Mouse (Mus musculus): ENCODE data around the gene Stk39. TPM values are rescaled to one million over a fixed set of nuclear protein-coding genes. Genes with fewer than 3 reads are reported as not detected.
A peak's percentile ranks its signal among the peaks of the same experiment; 100 is the strongest.

The Stk39 gene
- polyA plus RNA-seq, 1 experiment from 2014 or later, result 35.8 TPM

DNA sequence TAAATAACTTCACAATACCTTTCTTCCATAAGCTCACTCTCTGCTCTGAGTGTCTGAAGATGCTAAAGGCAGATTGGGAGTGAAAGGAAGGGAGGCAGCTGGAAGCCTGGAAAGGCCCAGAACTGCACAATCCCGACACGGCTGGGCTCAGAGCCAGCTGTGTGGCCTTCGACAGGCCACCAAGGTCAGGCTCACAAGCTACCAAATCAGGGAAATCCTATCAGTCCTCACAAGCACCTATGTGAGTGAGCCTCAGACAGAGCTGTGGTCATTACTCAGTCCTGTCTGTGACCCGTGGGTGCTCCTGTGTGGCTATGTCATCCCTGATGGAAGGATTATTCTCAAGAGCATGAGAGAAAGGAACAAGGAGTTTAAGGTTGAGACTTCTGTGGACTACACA is 19.7 kb downstream of the Stk39 start:
- no peak overlapping the region for H3K9ac ChIP-seq
- H3K36me3 ChIP-seq, result no peaks in the 10 kb centered on the region
- ATAC-seq (ENCODE audit: low read depth), result no peak
- H3K4me1 ChIP-seq (replicated peaks), result no peaks in the 10 kb centered on the region; the same call in 1 of the 2 replicates
- no peak overlapping the region for H3K4me3 ChIP-seq
- no peaks in the 10 kb centered on the region for H3K27me3 ChIP-seq
- H3K27ac ChIP-seq (replicated peaks), result no peak overlapping the region
- 90% methylated on average over 4 of the region's 4 CpGs for WGBS
- no peak overlapping the region for H3K4me2 ChIP-seq
- H3K9me3 ChIP-seq, result no peaks in the 10 kb centered on the region

DNA sequence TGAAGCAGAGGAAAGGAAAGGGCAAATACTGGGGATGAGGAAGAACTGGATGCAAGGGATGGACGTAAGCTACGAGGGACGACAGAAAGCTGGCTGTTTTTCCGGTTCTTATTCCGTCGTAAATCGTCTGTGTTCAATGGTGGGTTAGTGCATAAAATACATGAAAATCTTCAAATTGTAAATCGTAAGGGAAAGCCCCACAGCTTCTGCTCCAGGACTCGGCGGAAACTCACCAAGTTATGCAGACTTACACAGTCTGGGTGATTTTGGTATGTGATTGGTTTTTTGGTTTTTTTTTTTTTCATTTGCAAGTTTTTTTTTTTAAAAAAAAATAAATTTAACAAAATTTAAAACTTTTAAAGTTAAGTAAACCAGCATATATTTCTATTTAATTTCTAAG is 24.0 kb downstream of the Stk39 start:
- no peaks in the 10 kb centered on the region for H3K27me3 ChIP-seq
- H3K9ac ChIP-seq, result no peak overlapping the region
- ATAC-seq (ENCODE audit: low read depth), result no peak
- H3K9me3 ChIP-seq, result no peaks in the 10 kb centered on the region
- no peak overlapping the region for H3K27ac ChIP-seq (replicated peaks)
- no peaks in the 10 kb centered on the region; the same call in 1 of the 2 replicates for H3K4me1 ChIP-seq (replicated peaks)
- 73% methylated on average over 10 of the region's 10 CpGs for WGBS
- no peak overlapping the region for H3K4me3 ChIP-seq
- H3K4me2 ChIP-seq, result no peak overlapping the region
- peaks cover 5% of the 10 kb centered on the region; the same call in 1 of the 2 replicates for H3K36me3 ChIP-seq

DNA sequence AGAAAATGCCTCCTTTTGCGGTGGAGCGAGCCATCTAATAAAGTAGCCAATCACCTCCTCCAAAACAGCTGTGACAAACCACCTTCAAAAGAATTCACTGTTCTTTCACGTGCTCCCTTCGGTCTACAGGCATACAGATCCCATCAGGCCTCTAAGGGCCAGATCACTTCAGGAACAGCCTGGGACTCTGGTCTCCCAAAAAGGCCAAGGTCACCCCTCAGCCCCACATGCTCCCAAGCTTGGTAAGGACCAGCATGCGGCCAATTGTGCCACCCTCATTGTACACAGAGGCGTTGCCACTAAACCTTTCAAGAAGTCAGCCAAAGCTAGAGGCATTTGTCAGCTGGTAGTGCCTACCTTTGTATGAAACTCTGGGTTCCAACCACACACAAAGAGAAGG is 28.9 kb downstream of the Stk39 start:
- Histone ChIP-seq H3K27me3 (no peaks in the 10 kb centered on the region), H3K36me3 (peaks cover 5% of the 10 kb centered on the region; the same call in 1 of the 2 replicates), H3K27ac (replicated peaks) (no peak overlapping the region), H3K9me3 (no peaks in the 10 kb centered on the region), H3K4me2 (no peak overlapping the region), H3K4me1 (replicated peaks) (peaks cover 8% of the 10 kb centered on the region), H3K9ac (no peak overlapping the region), H3K4me3 (no peak overlapping the region)
- 69% methylated on average over 6 of the region's 6 CpGs for WGBS
- ATAC-seq (ENCODE audit: low read depth), result no peak

DNA sequence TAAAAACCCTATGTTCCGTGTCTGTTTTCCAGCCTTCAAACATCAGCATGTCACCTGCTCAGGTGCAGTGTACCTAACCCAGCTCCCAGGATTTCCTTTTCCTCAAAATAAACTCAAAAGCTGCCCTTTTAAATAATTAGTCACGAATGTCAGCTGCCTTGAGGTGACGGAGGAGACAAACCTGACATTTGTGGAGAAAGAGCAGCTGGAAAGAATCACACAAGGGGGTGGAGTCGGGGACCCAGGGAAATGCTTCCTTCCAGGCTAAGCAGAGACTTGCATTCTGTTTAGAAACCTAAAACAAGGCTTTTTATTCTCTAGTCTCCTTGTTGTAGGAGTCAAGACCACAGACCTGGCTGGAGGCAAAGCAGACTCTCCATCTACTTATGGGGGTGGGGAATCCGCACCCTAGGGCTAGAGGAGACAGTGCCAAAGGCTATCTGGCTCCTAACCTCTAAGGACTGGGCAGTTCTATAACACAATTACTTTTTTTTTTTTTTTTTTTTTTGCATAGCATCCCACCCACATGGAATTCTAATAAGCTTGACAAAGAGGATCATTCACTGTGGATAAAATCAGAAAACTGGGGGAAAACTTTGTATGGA is 29.9 kb downstream of the Stk39 start:
- no peaks in the 10 kb centered on the region for H3K27me3 ChIP-seq
- no peak overlapping the region for H3K27ac ChIP-seq (replicated peaks)
- WGBS, result 75% methylated on average over 5 of the region's 5 CpGs
- H3K4me2 ChIP-seq, result no peak overlapping the region
- H3K9ac ChIP-seq, result no peak overlapping the region
- ATAC-seq (ENCODE audit: low read depth), result no peak
- H3K9me3 ChIP-seq, result no peaks in the 10 kb centered on the region
- H3K4me1 ChIP-seq (replicated peaks), result peaks cover 8% of the 10 kb centered on the region
- peaks cover 8% of the 10 kb centered on the region; the same call in 1 of the 2 replicates for H3K36me3 ChIP-seq
- no peak overlapping the region for H3K4me3 ChIP-seq

DNA sequence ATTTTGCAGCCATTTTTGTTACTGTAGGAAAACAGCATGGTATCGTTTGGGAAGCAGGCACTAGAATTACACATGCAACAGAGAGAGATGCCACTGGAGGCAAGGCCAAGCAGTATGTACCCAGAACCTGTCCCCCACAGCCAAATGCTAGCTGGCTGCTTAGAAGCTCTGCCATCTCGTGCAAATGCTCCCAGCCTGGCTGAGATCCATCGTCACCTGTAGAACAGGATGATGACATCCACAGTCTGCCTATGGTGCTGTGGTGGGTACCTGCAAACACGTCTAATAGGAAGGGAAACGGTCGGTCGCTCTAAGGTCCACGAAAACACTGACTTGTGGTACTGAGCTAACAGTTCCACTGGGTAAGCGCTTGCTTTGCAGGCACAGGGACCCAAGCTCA is 32.5 kb downstream of the Stk39 start:
- H3K36me3 ChIP-seq, result 0 out of 2 replicates have a peak, but pooled peaks cover 4% of the 10 kb centered on the region
- 92% methylated on average over 9 of the region's 9 CpGs for WGBS
- peaks cover 28% of the 10 kb centered on the region for H3K4me1 ChIP-seq (replicated peaks)
- H3K27me3 ChIP-seq, result no peaks in the 10 kb centered on the region
- no peak overlapping the region for H3K4me3 ChIP-seq
- no peak for ATAC-seq (ENCODE audit: low read depth)
- no peak overlapping the region for H3K4me2 ChIP-seq
- H3K9ac ChIP-seq, result no peak overlapping the region
- no peaks in the 10 kb centered on the region for H3K9me3 ChIP-seq
- H3K27ac ChIP-seq (replicated peaks), result no peak overlapping the region

DNA sequence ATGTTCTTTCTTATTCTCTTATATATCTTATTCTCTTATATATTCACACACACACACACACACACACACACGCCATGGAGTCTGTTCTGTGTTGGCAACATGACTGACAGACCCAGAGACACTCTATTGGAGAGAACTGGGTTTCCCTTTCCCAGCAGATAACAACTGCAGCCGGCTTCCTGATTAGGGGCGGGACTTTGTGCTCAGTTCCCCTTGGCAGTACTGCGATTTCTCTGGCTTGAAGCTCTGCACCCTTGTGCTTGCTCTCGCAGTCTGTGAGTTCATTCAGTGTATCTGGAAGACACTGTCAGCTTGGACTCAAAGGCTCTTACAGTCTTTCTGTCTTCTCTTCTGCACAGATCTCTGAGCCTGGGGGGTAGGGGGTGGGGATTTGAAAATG is 34.1 kb downstream of the Stk39 start:
- no peak for ATAC-seq (ENCODE audit: low read depth)
- H3K9me3 ChIP-seq, result no peaks in the 10 kb centered on the region
- peaks cover 40% of the 10 kb centered on the region for H3K4me1 ChIP-seq (replicated peaks)
- 68% methylated on average over 5 of the region's 5 CpGs for WGBS
- no peak overlapping the region for H3K4me3 ChIP-seq
- H3K27ac ChIP-seq (replicated peaks), result no peak overlapping the region
- no peak overlapping the region for H3K9ac ChIP-seq
- no peak overlapping the region for H3K4me2 ChIP-seq
- 0 out of 2 replicates have a peak, but pooled peaks cover 4% of the 10 kb centered on the region for H3K36me3 ChIP-seq
- no peaks in the 10 kb centered on the region for H3K27me3 ChIP-seq

DNA sequence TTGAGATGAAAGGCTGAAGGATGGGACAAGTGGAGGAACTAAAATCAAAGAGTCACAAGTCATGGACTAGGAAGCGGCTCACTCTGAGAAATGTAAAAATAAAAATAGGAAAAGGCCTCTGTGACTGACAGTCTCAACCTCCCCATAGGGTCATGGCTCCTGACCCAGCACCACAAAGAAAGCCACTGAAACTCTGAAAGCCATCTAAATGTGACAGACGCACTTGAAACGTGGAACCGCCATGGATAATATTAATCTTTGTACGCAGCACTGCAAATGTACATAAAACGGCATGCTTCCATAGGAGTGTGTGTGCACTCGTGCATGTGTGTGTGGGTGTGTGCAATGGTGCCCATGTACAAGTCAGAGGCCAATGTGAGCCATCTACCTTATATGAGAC is 34.9 kb downstream of the Stk39 start:
- Histone ChIP-seq H3K36me3 (0 out of 2 replicates have a peak, but pooled peaks cover 4% of the 10 kb centered on the region), H3K4me1 (replicated peaks) (peaks cover 36% of the 10 kb centered on the region), H3K9me3 (no peaks in the 10 kb centered on the region), H3K9ac (no peak overlapping the region), H3K27ac (replicated peaks) (no peak overlapping the region), H3K27me3 (no peaks in the 10 kb centered on the region), H3K4me3 (no peak overlapping the region), H3K4me2 (no peak overlapping the region)
- no peak for ATAC-seq (ENCODE audit: low read depth)
- WGBS, result 86% methylated on average over 7 of the region's 7 CpGs

DNA sequence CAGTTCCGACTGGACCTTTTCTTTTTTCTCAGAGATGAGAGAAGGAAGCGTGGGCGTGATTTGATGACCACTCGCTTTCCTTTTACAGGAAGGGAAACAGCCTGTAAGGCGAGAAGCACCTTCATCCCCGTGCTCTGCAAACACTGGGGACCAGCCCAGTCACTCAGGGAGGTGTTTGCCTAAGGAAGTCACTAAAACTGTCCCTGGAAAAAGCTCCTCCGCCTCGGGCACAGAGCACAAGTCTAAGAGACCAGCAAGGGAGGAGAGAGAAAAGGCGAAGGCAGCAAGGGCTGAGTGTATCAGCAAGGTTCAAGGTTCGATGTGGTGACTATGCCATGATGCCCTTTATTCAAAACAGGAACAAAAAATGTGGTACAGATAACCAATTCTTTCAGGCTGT is 35.8 kb downstream of the Stk39 start:
- Histone ChIP-seq H3K27me3 (no peaks in the 10 kb centered on the region), H3K4me1 (replicated peaks) (peaks cover 32% of the 10 kb centered on the region), H3K4me3 (no peak overlapping the region), H3K36me3 (0 out of 2 replicates have a peak, but pooled peaks cover 4% of the 10 kb centered on the region), H3K9me3 (no peaks in the 10 kb centered on the region), H3K27ac (replicated peaks) (no peak overlapping the region), H3K4me2 (peak overlapping the region; percentile 25), H3K9ac (no peak overlapping the region)
- WGBS, result 50% methylated on average over 10 of the region's 10 CpGs
- no peak for ATAC-seq (ENCODE audit: low read depth)

DNA sequence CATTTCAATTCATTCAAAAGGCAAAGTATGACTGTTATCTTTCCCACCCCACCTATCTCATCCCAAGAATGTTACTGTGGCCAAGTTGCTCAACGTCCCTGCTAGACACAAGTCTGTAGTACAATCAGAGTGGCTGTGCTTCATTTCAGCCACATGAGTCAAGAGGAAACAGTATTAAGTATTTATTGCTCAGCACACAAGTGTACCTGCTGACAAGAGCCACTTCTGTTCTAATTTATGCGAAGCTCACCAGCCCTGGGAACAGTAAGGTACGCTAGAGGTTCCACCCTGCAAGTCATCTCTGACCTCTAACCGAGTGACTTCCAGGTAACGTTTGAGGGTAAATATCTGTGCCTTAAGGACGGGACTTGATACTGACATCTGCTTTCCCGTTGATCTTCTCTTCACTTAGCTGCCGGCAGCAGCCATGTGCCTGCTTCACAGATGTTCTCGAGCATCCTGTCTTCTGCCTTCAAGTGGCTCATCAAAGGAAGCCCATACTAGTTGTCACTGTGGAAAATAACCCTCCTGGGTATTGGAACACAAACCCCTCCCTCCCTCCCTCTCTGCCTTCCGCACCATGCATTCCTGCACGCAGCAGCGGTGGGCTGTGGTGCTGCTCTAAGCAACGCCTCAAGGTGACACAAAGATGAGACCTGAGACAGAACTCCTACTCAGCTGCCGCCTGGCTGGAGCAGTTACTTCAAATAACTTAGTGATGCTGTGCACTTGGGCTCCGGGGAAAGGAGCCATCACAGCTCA is 36.4 kb downstream of the Stk39 start:
- WGBS, result 22% methylated on average over 15 of the region's 15 CpGs
- 0 out of 2 replicates have a peak, but pooled peaks cover 4% of the 10 kb centered on the region for H3K36me3 ChIP-seq
- no peak overlapping the region for H3K4me3 ChIP-seq
- H3K4me1 ChIP-seq (replicated peaks), result peaks cover 32% of the 10 kb centered on the region
- ATAC-seq (ENCODE audit: low read depth), result no peak; the same call in 1 of the 2 replicates
- H3K9me3 ChIP-seq, result no peaks in the 10 kb centered on the region
- no peak overlapping the region for H3K27ac ChIP-seq (replicated peaks)
- peak overlapping the region; percentile 25 for H3K4me2 ChIP-seq
- no peak overlapping the region for H3K9ac ChIP-seq
- no peaks in the 10 kb centered on the region for H3K27me3 ChIP-seq

DNA sequence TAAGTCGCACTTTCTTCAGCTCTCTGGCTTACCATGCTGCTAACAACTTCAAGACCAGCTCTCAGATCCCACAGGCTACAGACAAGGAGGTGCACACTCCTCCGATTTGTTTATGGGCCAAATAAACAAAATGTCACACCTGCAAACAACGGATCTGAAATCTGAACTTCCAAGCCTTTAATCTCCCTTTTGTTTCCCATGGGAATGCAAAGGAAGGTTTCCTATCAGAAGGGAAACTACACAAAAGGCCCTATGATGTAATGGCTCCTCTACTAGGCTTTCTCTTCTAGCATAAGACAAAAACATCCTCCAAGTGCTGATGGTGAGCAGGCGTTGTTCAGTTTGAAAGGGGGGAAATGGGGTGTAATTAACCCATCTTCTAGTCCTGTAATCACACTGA is 37.1 kb downstream of the Stk39 start:
- H3K9ac ChIP-seq, result no peak overlapping the region
- H3K4me1 ChIP-seq (replicated peaks), result peaks cover 32% of the 10 kb centered on the region
- H3K4me3 ChIP-seq, result no peak overlapping the region
- H3K36me3 ChIP-seq, result 0 out of 2 replicates have a peak, but pooled peaks cover 4% of the 10 kb centered on the region
- H3K4me2 ChIP-seq, result no peak overlapping the region
- no peak overlapping the region for H3K27ac ChIP-seq (replicated peaks)
- no peaks in the 10 kb centered on the region for H3K9me3 ChIP-seq
- ATAC-seq (ENCODE audit: low read depth), result no peak
- 19% methylated on average over 4 of the region's 4 CpGs for WGBS
- H3K27me3 ChIP-seq, result no peaks in the 10 kb centered on the region

DNA sequence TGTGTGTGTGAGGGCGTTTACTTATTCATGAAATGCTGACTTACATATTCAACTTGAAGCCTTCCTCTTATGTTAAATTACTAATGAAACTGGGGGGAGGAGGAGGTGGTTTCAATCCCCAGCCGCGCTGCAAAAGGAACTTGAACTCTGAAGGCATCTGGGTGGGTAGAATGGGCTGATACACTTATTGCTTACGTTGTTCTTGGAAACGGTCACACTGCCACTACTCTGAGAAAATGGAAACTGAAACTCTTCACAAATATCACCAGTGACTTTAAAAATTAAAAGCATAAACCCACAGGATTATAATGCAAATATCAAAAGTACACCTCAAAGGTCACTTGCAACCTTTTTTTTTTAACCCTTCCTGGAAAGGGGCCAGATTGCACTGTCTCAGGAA is 37.5 kb downstream of the Stk39 start:
- ATAC-seq (ENCODE audit: low read depth), result no peak
- no peaks in the 10 kb centered on the region for H3K27me3 ChIP-seq
- WGBS, result 50% methylated on average over 5 of the region's 5 CpGs

DNA sequence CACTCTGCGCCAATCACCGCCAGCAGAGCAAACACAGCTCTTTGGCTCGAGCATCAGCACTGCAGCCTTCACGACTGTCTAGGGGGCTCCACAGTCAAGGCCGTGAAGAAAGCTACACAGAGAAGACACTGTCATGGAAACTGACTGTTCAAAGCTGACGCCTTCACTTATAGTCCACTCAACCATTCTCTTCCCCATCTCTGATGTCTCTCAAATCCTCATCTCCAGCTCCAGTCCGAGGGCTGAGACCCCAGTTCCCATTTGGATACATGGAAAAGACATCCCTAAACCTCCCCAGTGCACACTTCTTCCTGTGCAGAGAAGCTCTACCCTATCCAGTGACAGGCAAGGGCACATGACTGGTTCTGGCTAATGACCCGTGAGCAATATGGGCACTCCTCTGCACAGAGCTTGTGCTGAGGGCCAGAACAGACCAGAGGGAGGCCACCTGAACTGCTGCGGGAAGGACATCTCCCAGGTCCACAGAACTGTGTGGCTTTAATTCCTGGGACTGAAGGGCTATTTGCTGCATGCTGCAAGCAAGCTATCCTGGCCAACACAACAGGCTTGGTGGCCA is 38.2 kb downstream of the Stk39 start:
- ATAC-seq (ENCODE audit: low read depth), result no peak
- no peak overlapping the region for H3K9ac ChIP-seq
- 79% methylated on average over 9 of the region's 9 CpGs for WGBS

More for the DNA sequence above, 37.5 kb downstream of the Stk39 start:
- H3K9me3 ChIP-seq, result no peaks in the 10 kb centered on the region
- no peak overlapping the region for H3K4me2 ChIP-seq
- no peak overlapping the region for H3K9ac ChIP-seq
- H3K4me3 ChIP-seq, result no peak overlapping the region
- H3K4me1 ChIP-seq (replicated peaks), result peaks cover 32% of the 10 kb centered on the region
- H3K27ac ChIP-seq (replicated peaks), result no peak overlapping the region
- H3K36me3 ChIP-seq, result 0 out of 2 replicates have a peak, but pooled peaks cover 4% of the 10 kb centered on the region

More for the DNA sequence above, 38.2 kb downstream of the Stk39 start:
- peaks cover 32% of the 10 kb centered on the region for H3K4me1 ChIP-seq (replicated peaks)
- no peak overlapping the region for H3K4me3 ChIP-seq
- H3K4me2 ChIP-seq, result no peak overlapping the region
- H3K9me3 ChIP-seq, result no peaks in the 10 kb centered on the region
- no peaks in the 10 kb centered on the region for H3K27me3 ChIP-seq
- H3K36me3 ChIP-seq, result 0 out of 2 replicates have a peak, but pooled peaks cover 4% of the 10 kb centered on the region
- H3K27ac ChIP-seq (replicated peaks), result no peak overlapping the region
